Mouse (Mus musculus): ENCODE data around the gene D2hgdh.

- no peak for TF ChIP-seq CTCF (IDR thresholded peaks at IDR 0.05; ENCODE audit: low read depth)
- TF ChIP-seq EP300 (optimal IDR thresholded peaks at IDR 0.05): no peak
Measured at GRCm38 (mm10) chr1:93804818-93805217, 19.9 kb upstream of the D2hgdh start.
